Mouse (Mus musculus): Measurements from ENCODE around the gene Gm9903. TPM values are rescaled to one million over a fixed set of nuclear protein-coding genes. Genes with fewer than 3 reads are reported as not detected.

Gene Gm9903
- 1 to 10 TPM in 1 of 2 experiments, under 1 TPM in 1; 0.20 to 1.2 TPM for polyA plus RNA-seq (2017; shearing (Covaris generic))

GRCm38 (mm10) chr5:33629301-33629987 is at the start of gene Gm9903, which contains the start of gene Fam53a:
Gene Gm9903, plus strand, starts transcription at chr5:33629925.
Gene Fam53a, minus strand, starts transcription at chr5:33629635.

GRCm38 (mm10) chr5:33651921-33652782 is 22.4 kb downstream of the Gm9903 start, which contains the start of gene Slbp:
Gene Slbp, minus strand, starts transcription at chr5:33652574.

GRCm38 (mm10) chr5:33657787-33658663 is 28.3 kb downstream of the Gm9903 start, which contains the start of the genes Tacc3 and Tmem129:
Gene Tacc3, plus strand, starts transcription at chr5:33658128.
Gene Tmem129, minus strand, starts transcription at chr5:33658416.

Other genes with a start within 250 kb of the Gm9903 start
- not detected for gene Nkx1-1, start 195.9 kb upstream of the Gm9903 start, polyA plus RNA-seq (2017; shearing (Covaris generic))
- 10 to 100 TPM; 67.7 to 78.0 TPM for gene Fam53a, start 290 bp upstream of the Gm9903 start, polyA plus RNA-seq (2017; shearing (Covaris generic))
- 100 to 1,000 TPM; 147 to 155 TPM for gene Slbp, start 22.6 kb downstream of the Gm9903 start, polyA plus RNA-seq (2017; shearing (Covaris generic))
- gene Tacc3, start 28.2 kb downstream of the Gm9903 start, polyA plus RNA-seq (2017; shearing (Covaris generic)) = 10 to 100 TPM in 1 of 2 experiments, 1 to 10 TPM in 1; 9.3 to 17.1 TPM
- gene Tmem129, start 28.5 kb downstream of the Gm9903 start, polyA plus RNA-seq (2017; shearing (Covaris generic)) = 10 to 100 TPM; 31.9 to 38.8 TPM
- gene Fgfr3, start 91.7 kb downstream of the Gm9903 start, polyA plus RNA-seq (2017; shearing (Covaris generic)) = under 1 TPM; 0.36 to 0.53 TPM
- 100 to 1,000 TPM in 1 of 2 experiments, 10 to 100 TPM in 1; 96.4 to 113 TPM for gene Letm1, start 152.9 kb downstream of the Gm9903 start, polyA plus RNA-seq (2017; shearing (Covaris generic))
- 10 to 100 TPM; 23.5 to 29.7 TPM for gene Nsd2, start 190.8 kb downstream of the Gm9903 start, polyA plus RNA-seq (2017; shearing (Covaris generic))

Measured in inflammation-experienced regulatory T-cells (primary cell).